Mouse (Mus musculus): Measurements from ENCODE around the gene Mepce.
"Not testable (repeated sequence)": the region's sequence is repeated elsewhere in the genome, so short reads cannot be mapped to it uniquely, and the experiment has no call there.

Gene Mepce

GRCm38 (mm10) chr5:137787151-137787928, at the start of gene Mepce, which contains the start of gene Zcwpw1:
Gene Mepce, minus strand, starts transcription at chr5:137787655.
Gene Zcwpw1, plus strand, starts transcription at chr5:137787798.
- peak; percentile 93 to 96 for DNase-seq (ENCODE audit: low spot score in 2 of 2)

GRCm38 (mm10) chr5:137837110-137837509, 49.7 kb upstream of the Mepce start:
- DNase-seq (ENCODE audit: low spot score in 2 of 2): not testable (repeated sequence)

GRCm38 (mm10) chr5:137836611-137837010, 49.2 kb upstream of the Mepce start:
- DNase-seq (ENCODE audit: low spot score in 2 of 2): no peak

- not testable (repeated sequence) for DNase-seq (ENCODE audit: low spot score in 2 of 2)
These were observed 48.6 kb upstream of the Mepce start, which contains the start of gene Pilra for GRCm38 (mm10) chr5:137835966-137836520. Gene Pilra, minus strand, starts transcription at chr5:137836281.

GRCm38 (mm10) chr5:137833500-137833899, 46.0 kb upstream of the Mepce start:
- DNase-seq (ENCODE audit: low spot score in 2 of 2): no peak

- DNase-seq (ENCODE audit: low spot score in 2 of 2): no peak
These were observed 44.1 kb upstream of the Mepce start for GRCm38 (mm10) chr5:137831506-137831905.

- no peak for DNase-seq (ENCODE audit: low spot score in 2 of 2)
These were observed 43.7 kb upstream of the Mepce start for GRCm38 (mm10) chr5:137831106-137831505.

- no peak for DNase-seq (ENCODE audit: low spot score in 2 of 2)
These were observed 42.8 kb upstream of the Mepce start for GRCm38 (mm10) chr5:137830238-137830637.

GRCm38 (mm10) chr5:137828694-137829093, 41.2 kb upstream of the Mepce start:
- DNase-seq (ENCODE audit: low spot score in 2 of 2): no peak

GRCm38 (mm10) chr5:137826421-137826820, 39.0 kb upstream of the Mepce start:
- DNase-seq (ENCODE audit: low spot score in 2 of 2): no peak

- no peak for DNase-seq (ENCODE audit: low spot score in 2 of 2)
These were observed 38.5 kb upstream of the Mepce start for GRCm38 (mm10) chr5:137825971-137826370.

- no peak for DNase-seq (ENCODE audit: low spot score in 2 of 2)
These were observed 37.6 kb upstream of the Mepce start for GRCm38 (mm10) chr5:137825030-137825429.

- DNase-seq (ENCODE audit: low spot score in 2 of 2): no peak
These were observed 36.1 kb upstream of the Mepce start for GRCm38 (mm10) chr5:137823455-137824045.

- DNase-seq (ENCODE audit: low spot score in 2 of 2): no peak
These were observed 35.1 kb upstream of the Mepce start for GRCm38 (mm10) chr5:137822602-137823001.

- DNase-seq (ENCODE audit: low spot score in 2 of 2): no peak
These were observed 34.7 kb upstream of the Mepce start for GRCm38 (mm10) chr5:137822126-137822525.

- DNase-seq (ENCODE audit: low spot score in 2 of 2): no peak
These were observed 30.2 kb upstream of the Mepce start for GRCm38 (mm10) chr5:137817466-137818222.

- no peak for DNase-seq (ENCODE audit: low spot score in 2 of 2)
These were observed 20.9 kb upstream of the Mepce start for GRCm38 (mm10) chr5:137808316-137808715.

- no peak for DNase-seq (ENCODE audit: low spot score in 2 of 2)
These were observed 18.7 kb upstream of the Mepce start for GRCm38 (mm10) chr5:137806158-137806557.

- DNase-seq (ENCODE audit: low spot score in 2 of 2): no peak
These were observed 13.5 kb upstream of the Mepce start for GRCm38 (mm10) chr5:137800917-137801316.

GRCm38 (mm10) chr5:137796606-137797005, 9.2 kb upstream of the Mepce start:
- DNase-seq (ENCODE audit: low spot score in 2 of 2): no peak

GRCm38 (mm10) chr5:137791553-137791952, 4.1 kb upstream of the Mepce start:
- DNase-seq (ENCODE audit: low spot score in 2 of 2): no peak

GRCm38 (mm10) chr5:137788946-137789531, 1.6 kb upstream of the Mepce start:
- DNase-seq (ENCODE audit: low spot score in 2 of 2): no peak

Measured in urinary bladder, adult 18-20 months (tissue).